Mouse (Mus musculus): ENCODE data around the gene 4930579F01Rik. TPM values are rescaled to one million over a fixed set of nuclear protein-coding genes. Genes with fewer than 3 reads are reported as not detected.
"Not testable (repeated sequence)": the region's sequence is repeated elsewhere in the genome, so short reads cannot be mapped to it uniquely, and the experiment has no call there.

Gene 4930579F01Rik
- polyA plus RNA-seq, 1 experiment from 2014 or later: 0.22 TPM

DNA sequence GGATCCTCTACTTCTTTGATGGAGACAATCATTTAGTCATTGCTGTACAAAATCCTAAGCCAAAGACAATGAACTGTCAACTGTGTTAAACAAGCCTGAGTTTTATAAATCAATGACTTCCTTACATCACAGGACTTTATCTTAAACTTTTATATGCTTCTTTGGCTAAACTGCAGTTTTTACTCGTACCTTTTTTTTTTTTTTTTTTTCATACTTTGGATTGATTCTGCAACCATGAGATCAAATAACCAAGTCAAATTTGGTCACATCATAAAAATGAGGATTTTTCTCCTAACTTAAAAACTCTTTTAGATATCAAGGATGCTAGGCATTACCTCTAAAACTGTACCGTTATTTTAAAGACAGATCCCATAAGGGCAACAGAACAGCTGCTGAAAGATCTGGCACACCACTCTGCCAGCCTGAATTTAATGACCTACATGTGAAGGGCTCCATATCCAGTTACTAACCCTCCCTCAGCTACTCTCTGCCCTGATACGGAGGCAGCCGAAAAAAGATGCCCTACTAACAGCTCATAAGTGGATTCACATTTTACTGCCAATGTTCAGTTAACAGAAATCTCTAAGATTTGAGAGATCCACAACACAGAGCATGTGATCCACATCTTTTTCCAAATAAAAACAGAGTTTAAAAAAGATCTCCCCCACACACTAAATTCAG lies 51.4 kb downstream of the 4930579F01Rik start:
- WGBS: 57% methylated on average over 4 of the region's 4 CpGs
- no peaks in the 10 kb centered on the region for H3K36me3 ChIP-seq (ENCODE audit: control insufficient read depth, insufficient read depth, low read length)
- no peak overlapping the region for H3K9ac ChIP-seq (ENCODE audit: low read length)
- ATAC-seq (ENCODE audit: low FRiP score, low TSS enrichment) (no peak), DNase-seq (ENCODE audit: low spot score) (no peak)
- no peaks in the 10 kb centered on the region for H3K27me3 ChIP-seq (ENCODE audit: control insufficient read depth, insufficient read depth, low read length)
- no peak for TF ChIP-seq CTCF (IDR thresholded peaks at IDR 0.05; ENCODE audit: low read depth)
- no peak for TF ChIP-seq EP300 (optimal IDR thresholded peaks at IDR 0.05)
- H3K4me2 ChIP-seq (replicated peaks; ENCODE audit: low read depth): peak overlapping the region; percentile 44
- H3K27ac ChIP-seq (replicated peaks): no peak overlapping the region
- no peaks in the 10 kb centered on the region for H3K9me3 ChIP-seq (ENCODE audit: control insufficient read depth, low read length)
- H3K4me3 ChIP-seq (ENCODE audit: low read depth, low read length): no peak overlapping the region
- no peaks in the 10 kb centered on the region for H3K4me1 ChIP-seq (replicated peaks; ENCODE audit: control insufficient read depth, insufficient read depth)

DNA sequence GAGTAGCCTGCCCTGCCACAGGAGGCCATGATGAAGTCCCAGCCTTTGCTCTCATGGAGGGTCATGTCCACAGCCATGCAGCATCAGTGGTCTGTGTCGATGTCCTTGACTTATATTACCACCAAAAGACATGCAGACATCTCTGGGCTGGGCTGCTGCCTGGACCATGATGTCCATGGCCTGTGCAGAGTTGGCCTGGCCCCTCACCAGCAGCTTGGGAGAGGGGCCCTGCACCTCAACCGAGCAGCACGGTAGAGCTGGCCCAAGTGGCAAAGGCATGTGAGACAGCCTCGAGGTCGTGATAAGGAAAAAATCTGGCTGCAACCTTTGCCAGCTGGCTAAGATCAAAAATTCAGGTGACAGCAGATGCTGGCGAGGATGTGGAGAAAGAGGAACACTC lies 54.0 kb downstream of the 4930579F01Rik start:
- H3K9me3 ChIP-seq (ENCODE audit: control insufficient read depth, low read length): no peaks in the 10 kb centered on the region
- ATAC-seq (ENCODE audit: low FRiP score, low TSS enrichment): no peak
- 87% methylated on average over 6 of the region's 6 CpGs for WGBS

GRCm38 (mm10) chr3:138138146-138138545 lies 55.5 kb downstream of the 4930579F01Rik start:
- ATAC-seq (ENCODE audit: low FRiP score, low TSS enrichment); DNase-seq (ENCODE audit: low spot score): not testable (repeated sequence)
- 96% methylated on average over 13 of the region's 13 CpGs for WGBS

More for the DNA sequence above, 54.0 kb downstream of the 4930579F01Rik start:
- Histone ChIP-seq H3K9ac (ENCODE audit: low read length) (no peak overlapping the region), H3K27me3 (ENCODE audit: control insufficient read depth, insufficient read depth, low read length) (no peaks in the 10 kb centered on the region), H3K4me3 (ENCODE audit: low read depth, low read length) (no peak overlapping the region), H3K36me3 (ENCODE audit: control insufficient read depth, insufficient read depth, low read length) (no peaks in the 10 kb centered on the region), H3K4me2 (replicated peaks; ENCODE audit: low read depth) (no peak overlapping the region), H3K27ac (replicated peaks) (no peak overlapping the region), H3K4me1 (replicated peaks; ENCODE audit: control insufficient read depth, insufficient read depth) (no peaks in the 10 kb centered on the region)
- DNase-seq (ENCODE audit: low spot score): no peak
- TF ChIP-seq EP300 (optimal IDR thresholded peaks at IDR 0.05): no peak

DNA sequence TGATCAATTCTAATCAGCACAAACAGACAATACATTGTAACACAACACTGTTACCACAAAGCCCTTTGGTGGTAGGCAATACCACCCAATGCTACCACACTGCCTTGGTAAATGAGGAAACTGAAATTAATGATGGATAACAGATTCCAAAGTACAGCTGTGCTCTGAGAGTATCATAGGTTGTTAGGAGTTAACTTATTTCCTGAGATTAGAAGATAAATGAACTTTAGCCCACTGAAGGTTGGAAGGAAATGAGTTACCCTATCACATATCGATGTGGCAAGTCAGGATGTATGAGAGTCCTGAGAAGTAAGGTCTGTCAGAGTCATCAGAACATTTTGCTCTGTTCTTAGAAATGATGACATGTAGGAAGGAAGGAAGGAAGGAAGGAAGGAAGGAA lies 59.1 kb downstream of the 4930579F01Rik start:
- no peak for ATAC-seq (ENCODE audit: low FRiP score, low TSS enrichment)
- no peak overlapping the region for H3K9ac ChIP-seq (ENCODE audit: low read length)
- TF ChIP-seq EP300 (optimal IDR thresholded peaks at IDR 0.05): no peak
- TF ChIP-seq CTCF (IDR thresholded peaks at IDR 0.05; ENCODE audit: low read depth): no peak
- no peaks in the 10 kb centered on the region for H3K27me3 ChIP-seq (ENCODE audit: control insufficient read depth, insufficient read depth, low read length)
- no peak overlapping the region for H3K4me2 ChIP-seq (replicated peaks; ENCODE audit: low read depth)
- DNase-seq (ENCODE audit: low spot score): no peak
- H3K9me3 ChIP-seq (ENCODE audit: control insufficient read depth, low read length): no peaks in the 10 kb centered on the region
- WGBS: 71% methylated on average over 1 of the region's 1 CpGs
- no peaks in the 10 kb centered on the region for H3K36me3 ChIP-seq (ENCODE audit: control insufficient read depth, insufficient read depth, low read length)
- no peak overlapping the region for H3K4me3 ChIP-seq (ENCODE audit: low read depth, low read length)
- no peak overlapping the region for H3K27ac ChIP-seq (replicated peaks)
- no peaks in the 10 kb centered on the region for H3K4me1 ChIP-seq (replicated peaks; ENCODE audit: control insufficient read depth, insufficient read depth)

More at GRCm38 (mm10) chr3:138138146-138138545, 55.5 kb downstream of the 4930579F01Rik start:
- not testable (repeated sequence) for H3K4me3 ChIP-seq (ENCODE audit: low read depth, low read length); H3K4me1 ChIP-seq (replicated peaks; ENCODE audit: control insufficient read depth, insufficient read depth); H3K4me2 ChIP-seq (replicated peaks; ENCODE audit: low read depth); H3K27ac ChIP-seq (replicated peaks); H3K27me3 ChIP-seq (ENCODE audit: control insufficient read depth, insufficient read depth, low read length); H3K9me3 ChIP-seq (ENCODE audit: control insufficient read depth, low read length); H3K36me3 ChIP-seq (ENCODE audit: control insufficient read depth, insufficient read depth, low read length); H3K9ac ChIP-seq (ENCODE audit: low read length)

DNA sequence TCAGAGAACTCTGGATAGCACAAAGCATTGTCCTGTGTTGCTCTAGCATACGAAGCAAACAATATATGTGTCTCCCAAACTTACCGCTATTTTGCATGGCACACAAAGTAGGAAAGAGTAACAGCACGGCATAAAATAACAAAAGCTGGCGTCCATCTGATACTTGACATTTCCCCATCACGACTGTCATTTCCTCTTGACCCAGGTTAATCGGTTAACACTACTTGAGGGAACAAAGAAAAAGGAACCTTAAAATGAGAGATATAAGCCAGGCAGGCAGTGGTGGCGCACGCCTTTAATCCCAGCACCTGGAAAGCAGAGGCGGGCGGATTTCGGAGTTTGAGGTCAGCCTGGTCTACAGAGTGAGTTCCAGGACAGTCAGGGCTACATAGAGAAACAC lies 59.7 kb downstream of the 4930579F01Rik start:
- DNase-seq (ENCODE audit: low spot score) (no peak), ATAC-seq (ENCODE audit: low FRiP score, low TSS enrichment) (no peak)
- Histone ChIP-seq H3K9ac (ENCODE audit: low read length) (no peak overlapping the region), H3K4me2 (replicated peaks; ENCODE audit: low read depth) (no peak overlapping the region), H3K4me1 (replicated peaks; ENCODE audit: control insufficient read depth, insufficient read depth) (no peaks in the 10 kb centered on the region), H3K9me3 (ENCODE audit: control insufficient read depth, low read length) (no peaks in the 10 kb centered on the region), H3K27me3 (ENCODE audit: control insufficient read depth, insufficient read depth, low read length) (no peaks in the 10 kb centered on the region), H3K4me3 (ENCODE audit: low read depth, low read length) (no peak overlapping the region), H3K36me3 (ENCODE audit: control insufficient read depth, insufficient read depth, low read length) (no peaks in the 10 kb centered on the region), H3K27ac (replicated peaks) (no peak overlapping the region)
- no peak for TF ChIP-seq EP300 (optimal IDR thresholded peaks at IDR 0.05)
- TF ChIP-seq CTCF (IDR thresholded peaks at IDR 0.05; ENCODE audit: low read depth): no peak
- 84% methylated on average over 11 of the region's 11 CpGs for WGBS

- Histone ChIP-seq H3K4me3 (ENCODE audit: low read depth, low read length) (no peak overlapping the region), H3K4me2 (replicated peaks; ENCODE audit: low read depth) (no peak overlapping the region), H3K27ac (replicated peaks) (no peak overlapping the region), H3K4me1 (replicated peaks; ENCODE audit: control insufficient read depth, insufficient read depth) (no peaks in the 10 kb centered on the region), H3K9me3 (ENCODE audit: control insufficient read depth, low read length) (no peaks in the 10 kb centered on the region), H3K9ac (ENCODE audit: low read length) (no peak overlapping the region), H3K36me3 (ENCODE audit: control insufficient read depth, insufficient read depth, low read length) (no peaks in the 10 kb centered on the region), H3K27me3 (ENCODE audit: control insufficient read depth, insufficient read depth, low read length) (no peaks in the 10 kb centered on the region)
- 92% methylated on average over 8 of the region's 8 CpGs for WGBS
- no peak for ATAC-seq (ENCODE audit: low FRiP score, low TSS enrichment)
- TF ChIP-seq CTCF (IDR thresholded peaks at IDR 0.05; ENCODE audit: low read depth): no peak
- TF ChIP-seq EP300 (optimal IDR thresholded peaks at IDR 0.05): no peak
- no peak for DNase-seq (ENCODE audit: low spot score)
Measured at GRCm38 (mm10) chr3:138133463-138133862, 60.2 kb downstream of the 4930579F01Rik start.
